Mouse (Mus musculus) liver, postnatal 0 days (tissue): ENCODE measurements at regions not wholly inside any gene's neighbourhood (a gene's known extent, or its start where the extent isn't known, plus 50 kb on each side); places are given as distances from the start of the nearest gene placed in this dataset.

Experiments
- CTCF ChIP-seq: sonication (generic); IDR thresholded peaks from 2 replicates; pipeline ENCODE4 v1.5.1; 2016; ENCODE audit warnings: antibody characterized with exemption, low read depth
- EP300 ChIP-seq: IDR thresholded peaks from 2 replicates; pipeline ENCODE4 v1.6.1; 2016; ENCODE audit warnings: antibody characterized with exemption, low read depth, mild to moderate bottlenecking

GRCm38 (mm10) chr15:17135721-17136120 lies 407.2 kb downstream of the Cdh9 start:
- TF ChIP-seq EP300 (no peak), CTCF (no peak)
